8 mouse cellular contexts compared by ENCODE assay signal in genomic region chr11:98796515-98797216, GRCm38 (mm10). TPM values are rescaled to one million over a fixed set of nuclear protein-coding genes. Genes with fewer than 3 reads are reported as not detected.
A peak's percentile ranks its signal among the peaks of the same experiment; 100 is the strongest.
DNase-seq lines count a peak whose midpoint lies in the region; ATAC-seq lines count a peak whose summit lies in the region.

No protein-coding gene starts in this region.

- no peaks in the 10 kb centered on the region for H3K9me3 ChIP-seq in midbrain, embryonic 11.5 days (ENCODE audit: control insufficient read depth, low read length)

- H3K27ac ChIP-seq in midbrain, embryonic 11.5 days (ENCODE audit: low read depth, low read length): peak overlapping the region; percentile 99

- H3K9ac ChIP-seq in midbrain, embryonic 11.5 days (ENCODE audit: low read length): peak overlapping the region; percentile 99

- peaks cover 27% of the 10 kb centered on the region for H3K4me1 ChIP-seq in midbrain, embryonic 11.5 days (ENCODE audit: control insufficient read depth, insufficient read depth, low read length)

- H3K4me3 ChIP-seq in midbrain, embryonic 11.5 days (ENCODE audit: low read depth, low read length): peak overlapping the region; percentile 100

- H3K4me2 ChIP-seq in midbrain, embryonic 11.5 days: peak overlapping the region; percentile 69

- peak; percentile 59 for ATAC-seq in midbrain, embryonic 11.5 days (ENCODE audit: low FRiP score)

- H3K36me3 ChIP-seq in midbrain, embryonic 11.5 days (ENCODE audit: control insufficient read depth, insufficient read depth, low read length): peaks cover 9% of the 10 kb centered on the region; the same call in 1 of the 2 replicates

- WGBS in midbrain, embryonic 11.5 days: 5% methylated on average over 23 of the region's 23 CpGs

- intact Hi-C loops in left cerebral cortex, postnatal 36 days (cut with DNase I): no loop called here

- H3K27me3 ChIP-seq in midbrain, embryonic 11.5 days (ENCODE audit: control insufficient read depth, insufficient read depth, low read length): no peaks in the 10 kb centered on the region

- DNase-seq in ovary, postnatal 36 days (ENCODE audit: low spot score): peak; percentile 70
- no peak for DNase-seq in ovary, adult 18-20 months (ENCODE audit: low spot score)
- peak; percentile 73 to 78 for DNase-seq in cerebellum, postnatal 36 days
- peak; percentile 75 for DNase-seq in gastrocnemius, postnatal 10 days
- peak; percentile 78 for DNase-seq in induced T-regulatory cell, adult 2 months (ENCODE audit: low read depth)
- peak; percentile 75 to 78 for DNase-seq in left cerebral cortex, postnatal 36 days (ENCODE audit: low spot score in 2 of 2)
- peak; percentile 99 for DNase-seq in midbrain, embryonic 11.5 days (ENCODE audit: low spot score, missing footprints)
- DNase-seq in spleen, postnatal 4 days (ENCODE audit: low spot score in 2 of 2): peak; percentile 66 to 85

RNA-seq across cellular contexts. Expression of gene Msl1, which starts 1.4 kb away (rescaled TPM):
- total RNA-seq in gastrocnemius, postnatal 10 days (2021): 10 to 100 TPM; 62.6 to 74.1 TPM
- 100 to 1,000 TPM; 169 to 193 TPM for total RNA-seq in left cerebral cortex, postnatal 36 days (2021)
- polyA plus RNA-seq in midbrain, embryonic 11.5 days (2014; fragmentation: Nextera tagmentation; extraction: Ambion mirVana): 24.0 and 25.1 TPM in 2 replicates

RNA-seq across cellular contexts. Expression of gene Casc3, which starts 8.0 kb away (rescaled TPM):
- total RNA-seq in gastrocnemius, postnatal 10 days (2021): 10 to 100 TPM; 19.1 to 26.2 TPM
- total RNA-seq in left cerebral cortex, postnatal 36 days (2021): 10 to 100 TPM; 46.7 to 63.5 TPM
- 51.9 and 53.1 TPM in 2 replicates for polyA plus RNA-seq in midbrain, embryonic 11.5 days (2014; fragmentation: Nextera tagmentation; extraction: Ambion mirVana)

RNA-seq across cellular contexts. Expression of gene Nr1d1, which starts 21.5 kb away (rescaled TPM):
- total RNA-seq in gastrocnemius, postnatal 10 days (2021): 10 to 100 TPM; 42.4 to 58.7 TPM
- total RNA-seq in left cerebral cortex, postnatal 36 days (2021): 100 to 1,000 TPM; 117 to 141 TPM
- 0.93 and 1.2 TPM in 2 replicates for polyA plus RNA-seq in midbrain, embryonic 11.5 days (2014; fragmentation: Nextera tagmentation; extraction: Ambion mirVana)

RNA-seq across cellular contexts. Expression of gene Rapgefl1, which starts 39.9 kb away (rescaled TPM):
- total RNA-seq in gastrocnemius, postnatal 10 days (2021): 1 to 10 TPM; 1.9 to 2.6 TPM
- total RNA-seq in left cerebral cortex, postnatal 36 days (2021): 100 to 1,000 TPM; 139 to 161 TPM
- polyA plus RNA-seq in midbrain, embryonic 11.5 days (2014; fragmentation: Nextera tagmentation; extraction: Ambion mirVana): 1.6 and 1.8 TPM in 2 replicates

RNA-seq across cellular contexts. Expression of gene Thra, which starts 56.2 kb away (rescaled TPM):
- 100 to 1,000 TPM; 149 to 169 TPM for total RNA-seq in gastrocnemius, postnatal 10 days (2021)
- 100 to 1,000 TPM; 718 to 779 TPM for total RNA-seq in left cerebral cortex, postnatal 36 days (2021)
- polyA plus RNA-seq in midbrain, embryonic 11.5 days (2014; fragmentation: Nextera tagmentation; extraction: Ambion mirVana): 21.9 and 23.7 TPM in 2 replicates
